Mouse (Mus musculus) thymus, adult 2 months (tissue): Measurements from ENCODE around the gene Ctnnbip1. TPM values are rescaled to one million over a fixed set of nuclear protein-coding genes. Genes with fewer than 3 reads are reported as not detected.

Source experiments
- DNase-seq: peaks from one replicate; pipeline ENCODE4 v3.0.0; 2021
- H3K27ac ChIP-seq: fragments of 200-500 bp; 2 replicates; pipeline ENCODE4 v1.5.1; 2012; ENCODE audit warnings: low read length, control low read depth; ENCODE audit not compliant: control insufficient read depth, insufficient read depth
- H3K27me3 ChIP-seq: fragments of 200-500 bp; 2 replicates; pipeline ENCODE4 v1.6.1; 2012; ENCODE audit warnings: mild to moderate bottlenecking, low read length, moderate library complexity, mixed read lengths; ENCODE audit not compliant: control insufficient read depth, insufficient read depth
- H3K36me3 ChIP-seq: fragments of 200-500 bp; 2 replicates; pipeline ENCODE4 v1.6.1; 2012; ENCODE audit warnings: mild to moderate bottlenecking, low read length, moderate library complexity; ENCODE audit not compliant: control insufficient read depth, insufficient read depth
- H3K4me1 ChIP-seq: fragments of 200-500 bp; replicated peaks from 2 replicates; pipeline ENCODE4 v1.6.1; 2012; ENCODE audit warnings: low read length; ENCODE audit not compliant: control insufficient read depth, insufficient read depth
- H3K4me3 ChIP-seq: fragments of 200-500 bp; 2 replicates; pipeline ENCODE4 v1.5.1; 2012; ENCODE audit warnings: mild to moderate bottlenecking, low read length, control low read depth, moderate library complexity; ENCODE audit not compliant: control insufficient read depth, insufficient read depth
- CTCF ChIP-seq: fragments of 200-500 bp; IDR thresholded peaks from 2 replicates; pipeline ENCODE4 v1.5.1; 2012; ENCODE audit warnings: mild to moderate bottlenecking, control low read depth, low read length, moderate library complexity, borderline replicate concordance; ENCODE audit not compliant: control insufficient read depth, poor library complexity, insufficient read depth; ENCODE audit errors: extremely low read depth
- POLR2A ChIP-seq: fragments of 200-500 bp; IDR thresholded peaks from 2 replicates; pipeline ENCODE4 v1.6.1; 2012; ENCODE audit warnings: mild to moderate bottlenecking, low read length, control low read depth, moderate library complexity; ENCODE audit not compliant: control insufficient read depth, poor library complexity, insufficient read depth; ENCODE audit errors: extremely low read depth
- WGBS: fragments of 180-500 bp; shearing (Covaris S2); methylation state at CpG from one replicate; pipeline ENCODE4 v1.1.7; 2018; 5-methylcytosine and 5-hydroxymethylcytosine counted together
- polyA plus RNA-seq: library from polyadenylated mRNA; depleted of rRNA; stranded (reverse); fragments of >200 nt; gene quantifications from 2 replicates; pipeline ENCODE4 v1.2.3, GENCODE M21; 2012

The Ctnnbip1 gene
- polyA plus RNA-seq, 1 experiment: 17.9 TPM

DNA sequence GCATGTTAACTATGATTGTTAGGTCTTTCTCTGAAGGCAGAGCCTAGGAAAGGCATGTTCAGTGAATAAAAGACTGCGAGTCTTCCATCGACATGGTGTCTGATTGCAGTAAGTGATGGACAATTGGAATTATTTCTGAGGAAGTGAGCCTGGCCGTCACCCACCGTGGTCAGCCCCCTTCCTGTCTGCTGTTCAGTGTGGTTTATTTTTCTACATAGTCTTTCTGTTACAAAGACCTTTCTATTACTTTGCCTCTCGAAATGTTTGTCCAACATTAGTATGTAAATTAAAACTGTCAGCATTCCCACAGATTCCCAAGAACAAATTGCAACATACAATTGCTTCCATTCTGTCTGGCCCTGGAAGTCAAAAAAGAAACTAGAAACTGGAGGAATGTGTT lies 18.2 kb upstream of the Ctnnbip1 start:
- no peak for TF ChIP-seq CTCF
- no peak for TF ChIP-seq POLR2A
- no peak overlapping the region for H3K4me3 ChIP-seq
- WGBS: 56% methylated on average over 5 of the region's 5 CpGs

DNA sequence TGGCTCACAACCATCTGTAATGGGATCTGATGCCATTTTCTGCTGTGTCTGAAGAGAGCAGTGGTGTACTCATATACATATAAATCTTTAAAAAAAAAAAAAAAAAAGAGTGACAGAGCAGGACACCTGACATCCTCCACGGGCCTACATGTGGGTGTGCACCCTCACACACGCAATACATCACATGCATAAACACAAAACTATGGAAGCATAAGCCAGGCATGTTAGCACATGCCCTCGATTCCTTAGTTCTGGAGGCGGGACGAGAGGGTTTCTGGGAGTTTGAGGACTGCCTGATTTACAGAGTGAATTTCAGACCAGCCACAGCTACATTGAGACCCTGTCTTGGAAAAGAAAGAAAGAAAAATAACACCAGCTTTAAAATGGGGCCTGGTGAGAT lies 13.7 kb upstream of the Ctnnbip1 start:
- H3K4me1 ChIP-seq: no peaks in the 10 kb centered on the region
- TF ChIP-seq CTCF (no peak), POLR2A (no peak)
- DNase-seq: no peak
- no peak overlapping the region for H3K27ac ChIP-seq
- H3K4me3 ChIP-seq: no peak overlapping the region
- WGBS: 92% methylated on average over 5 of the region's 5 CpGs
- no peaks in the 10 kb centered on the region for H3K27me3 ChIP-seq
- H3K36me3 ChIP-seq: peaks cover 17% of the 10 kb centered on the region

More for the DNA sequence above, 18.2 kb upstream of the Ctnnbip1 start:
- DNase-seq: no peak
- Histone ChIP-seq H3K27ac (no peak overlapping the region), H3K27me3 (no peaks in the 10 kb centered on the region), H3K36me3 (peaks cover 54% of the 10 kb centered on the region), H3K4me1 (no peaks in the 10 kb centered on the region)

DNA sequence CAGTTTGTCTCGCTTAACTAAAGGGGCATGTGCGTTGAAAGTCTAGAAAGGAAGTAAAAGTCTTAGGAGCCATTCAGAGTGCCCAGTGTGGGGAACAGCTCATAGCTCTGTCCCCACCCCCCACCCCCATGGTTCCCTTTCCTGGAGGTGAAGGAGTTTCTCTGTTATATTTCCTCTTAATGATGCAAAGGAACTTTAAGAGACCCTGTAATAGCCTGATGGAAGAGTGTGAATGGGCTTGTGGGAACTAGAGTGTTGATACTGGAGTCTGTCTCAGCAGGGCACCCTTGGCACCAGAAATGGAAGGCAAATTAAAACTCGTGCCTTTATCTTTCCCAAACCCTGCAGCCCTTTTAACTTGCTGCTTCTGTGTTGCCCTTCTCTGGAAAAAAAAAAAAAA lies 13.2 kb upstream of the Ctnnbip1 start:
- WGBS: 31% methylated on average over 3 of the region's 3 CpGs
- no peak overlapping the region for H3K4me3 ChIP-seq
- peaks cover 12% of the 10 kb centered on the region; the same call in 1 of the 2 replicates for H3K36me3 ChIP-seq
- no peak for DNase-seq
- TF ChIP-seq CTCF: no peak
- no peak for TF ChIP-seq POLR2A
- no peaks in the 10 kb centered on the region for H3K27me3 ChIP-seq
- no peak overlapping the region for H3K27ac ChIP-seq
- H3K4me1 ChIP-seq: no peaks in the 10 kb centered on the region

DNA sequence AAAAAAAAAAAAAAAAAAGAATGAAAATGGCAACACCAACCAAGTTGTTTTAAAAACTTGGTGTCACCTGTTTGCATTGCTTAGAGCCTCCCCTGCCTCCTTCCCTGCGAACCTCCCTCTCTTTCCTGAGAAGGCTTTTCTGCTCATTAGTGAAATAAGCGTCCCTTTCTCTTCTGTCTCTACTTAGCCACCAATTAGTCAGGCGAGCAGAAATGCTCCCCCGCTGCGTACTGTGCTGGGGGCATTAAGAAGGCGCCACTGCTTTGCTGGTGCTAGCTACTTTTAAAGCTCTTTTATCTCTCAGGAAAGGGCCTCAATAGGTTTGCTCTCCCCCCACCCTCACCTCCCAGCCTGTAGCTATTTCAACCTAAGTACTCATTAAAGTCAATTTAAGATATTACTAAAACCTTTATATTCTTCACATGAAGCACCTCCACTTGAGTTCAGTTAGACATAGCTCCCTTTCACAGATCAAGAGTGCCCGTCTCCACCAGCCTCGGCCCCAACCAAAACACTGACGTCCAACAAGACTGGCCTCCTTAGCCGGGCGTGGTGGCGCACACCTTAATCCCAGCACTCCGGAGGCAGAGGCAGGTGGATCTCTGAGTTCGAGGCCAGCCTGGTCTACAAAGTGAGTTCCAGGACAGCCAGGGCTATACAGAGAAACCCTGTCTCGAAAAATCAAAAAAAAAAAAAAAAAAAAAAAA lies 12.6 kb upstream of the Ctnnbip1 start:
- H3K36me3 ChIP-seq: peaks cover 7% of the 10 kb centered on the region; the same call in 1 of the 2 replicates
- H3K4me1 ChIP-seq: no peaks in the 10 kb centered on the region
- no peak for DNase-seq
- H3K27ac ChIP-seq: no peak overlapping the region
- H3K27me3 ChIP-seq: no peaks in the 10 kb centered on the region
- no peak overlapping the region for H3K4me3 ChIP-seq
- TF ChIP-seq CTCF (no peak), POLR2A (no peak)
- WGBS: 93% methylated on average over 15 of the region's 15 CpGs

DNA sequence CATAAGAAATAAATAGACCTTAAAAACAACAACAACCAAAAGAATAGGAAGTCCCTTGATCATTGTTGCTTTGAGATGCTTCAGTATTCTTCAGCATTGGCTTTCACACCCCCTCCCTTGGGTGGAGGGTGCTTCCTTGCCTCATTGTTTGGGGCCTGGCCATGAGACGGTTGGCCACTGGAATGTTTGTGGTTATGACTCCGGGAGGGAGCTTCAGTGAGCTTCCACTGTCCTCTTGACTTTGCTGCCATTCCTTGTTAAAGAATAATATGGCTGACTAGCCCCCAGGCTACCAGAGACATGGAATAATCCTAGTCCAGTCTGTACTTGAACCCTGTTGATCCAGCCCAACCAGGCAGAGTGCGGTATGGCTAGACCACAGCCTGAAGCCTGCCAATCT lies 11.1 kb upstream of the Ctnnbip1 start:
- Histone ChIP-seq H3K4me3 (no peak overlapping the region), H3K27ac (no peak overlapping the region), H3K36me3 (no peaks in the 10 kb centered on the region; the same call in 1 of the 2 replicates), H3K4me1 (no peaks in the 10 kb centered on the region), H3K27me3 (no peaks in the 10 kb centered on the region)
- WGBS: 86% methylated on average over 3 of the region's 3 CpGs
- no peak for DNase-seq
- TF ChIP-seq POLR2A (no peak), CTCF (no peak)

DNA sequence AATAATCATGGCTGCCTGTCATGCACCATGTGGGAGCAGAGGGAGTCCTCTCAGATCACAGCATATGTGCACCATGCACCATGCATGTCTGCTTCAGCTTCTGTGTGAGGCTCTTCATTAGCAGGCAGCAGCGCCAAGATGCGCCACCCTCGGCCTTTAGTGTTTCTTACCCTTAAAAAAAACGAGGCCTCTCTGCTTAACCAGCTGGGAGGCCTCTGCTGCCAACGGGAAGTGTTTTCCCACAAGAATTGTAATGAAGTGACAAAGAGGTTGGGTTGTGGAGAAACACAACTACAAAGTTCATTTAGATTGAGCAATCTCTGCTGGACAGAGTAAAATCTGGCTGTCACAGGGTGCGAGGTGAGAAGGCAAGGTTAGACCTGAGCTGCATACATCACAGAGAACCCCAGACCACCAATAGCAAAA lies 6.8 kb upstream of the Ctnnbip1 start:
- no peak overlapping the region for H3K27ac ChIP-seq
- no peak overlapping the region for H3K4me3 ChIP-seq
- DNase-seq: no peak
- WGBS: 49% methylated on average over 6 of the region's 6 CpGs
- H3K4me1 ChIP-seq: peaks cover 4% of the 10 kb centered on the region
- H3K27me3 ChIP-seq: no peaks in the 10 kb centered on the region
- TF ChIP-seq CTCF: no peak
- no peak for TF ChIP-seq POLR2A
- H3K36me3 ChIP-seq: no peaks in the 10 kb centered on the region
